Mouse (Mus musculus) CD4-positive, CD25-positive, alpha-beta regulatory T cell, adult 2 months (primary cell): ENCODE data around the gene Mertk.

Experiments used
- DNase-seq: peaks from one replicate; pipeline ENCODE4 v3.0.0-alpha.2; 2012; ENCODE audit warnings: low read depth, low spot score

Mertk gene

GRCm38 (mm10) chr2:128722106-128722710 is 23.5 kb downstream of the Mertk start:
- no peak for DNase-seq

- no peak for DNase-seq
These were observed 27.3 kb downstream of the Mertk start for GRCm38 (mm10) chr2:128726067-128726466.

GRCm38 (mm10) chr2:128726626-128727025 is 27.9 kb downstream of the Mertk start:
- no peak for DNase-seq

- no peak for DNase-seq
These were observed 28.8 kb downstream of the Mertk start for GRCm38 (mm10) chr2:128727552-128727951.

GRCm38 (mm10) chr2:128728066-128728465 is 29.3 kb downstream of the Mertk start:
- no peak for DNase-seq

- DNase-seq, result no peak
These were observed 30.4 kb downstream of the Mertk start for GRCm38 (mm10) chr2:128729141-128729540.

- no peak for DNase-seq
These were observed 32.8 kb downstream of the Mertk start for GRCm38 (mm10) chr2:128731514-128731913.

GRCm38 (mm10) chr2:128731951-128732350 is 33.2 kb downstream of the Mertk start:
- DNase-seq, result no peak

- no peak for DNase-seq
These were observed 36.3 kb downstream of the Mertk start for GRCm38 (mm10) chr2:128735089-128735488.

GRCm38 (mm10) chr2:128737051-128737450 is 38.3 kb downstream of the Mertk start:
- no peak for DNase-seq

- no peak for DNase-seq
These were observed 39.0 kb downstream of the Mertk start for GRCm38 (mm10) chr2:128737796-128738195.

- no peak for DNase-seq
These were observed 40.0 kb downstream of the Mertk start for GRCm38 (mm10) chr2:128738725-128739258.

GRCm38 (mm10) chr2:128745879-128746620 is 47.3 kb downstream of the Mertk start:
- DNase-seq, result no peak

- DNase-seq, result no peak
These were observed 47.9 kb downstream of the Mertk start for GRCm38 (mm10) chr2:128746621-128747151.

GRCm38 (mm10) chr2:128747433-128748028 is 48.8 kb downstream of the Mertk start:
- DNase-seq, result no peak

GRCm38 (mm10) chr2:128748171-128748570 is 49.4 kb downstream of the Mertk start:
- DNase-seq, result no peak

GRCm38 (mm10) chr2:128751030-128751429 is 52.3 kb downstream of the Mertk start:
- DNase-seq, result no peak

- no peak for DNase-seq
These were observed 54.6 kb downstream of the Mertk start for GRCm38 (mm10) chr2:128753295-128753873.

- no peak for DNase-seq
These were observed 56.5 kb downstream of the Mertk start for GRCm38 (mm10) chr2:128755149-128755691.

GRCm38 (mm10) chr2:128758724-128759340 is 60.1 kb downstream of the Mertk start:
- DNase-seq, result no peak

- DNase-seq, result no peak
These were observed 63.3 kb downstream of the Mertk start for GRCm38 (mm10) chr2:128762008-128762407.
